Mouse (Mus musculus) layer of hippocampus, postnatal 25 days (tissue): ENCODE data around the gene Ube2r2. TPM values are rescaled to one million over a fixed set of nuclear protein-coding genes. Genes with fewer than 3 reads are reported as not detected.
A peak's percentile ranks its signal among the peaks of the same experiment; 100 is the strongest.

Experiments used
- DNase-seq, 2 experiments: peaks; one replicate each; pipeline ENCODE4 v3.0.0; 2022; ENCODE audit warnings: mixed read lengths in 2 of 2, low spot score in 1 of 2; ENCODE audit errors: extremely low spot score in 1 of 2
- total RNA-seq, 2 experiments: library from RNA; stranded (reverse); gene quantifications; 2 replicates each; pipeline ENCODE4 v1.2.3; 2021

Ube2r2 gene
- 10 to 100 TPM; 76.4 to 77.5 TPM for total RNA-seq

DNA sequence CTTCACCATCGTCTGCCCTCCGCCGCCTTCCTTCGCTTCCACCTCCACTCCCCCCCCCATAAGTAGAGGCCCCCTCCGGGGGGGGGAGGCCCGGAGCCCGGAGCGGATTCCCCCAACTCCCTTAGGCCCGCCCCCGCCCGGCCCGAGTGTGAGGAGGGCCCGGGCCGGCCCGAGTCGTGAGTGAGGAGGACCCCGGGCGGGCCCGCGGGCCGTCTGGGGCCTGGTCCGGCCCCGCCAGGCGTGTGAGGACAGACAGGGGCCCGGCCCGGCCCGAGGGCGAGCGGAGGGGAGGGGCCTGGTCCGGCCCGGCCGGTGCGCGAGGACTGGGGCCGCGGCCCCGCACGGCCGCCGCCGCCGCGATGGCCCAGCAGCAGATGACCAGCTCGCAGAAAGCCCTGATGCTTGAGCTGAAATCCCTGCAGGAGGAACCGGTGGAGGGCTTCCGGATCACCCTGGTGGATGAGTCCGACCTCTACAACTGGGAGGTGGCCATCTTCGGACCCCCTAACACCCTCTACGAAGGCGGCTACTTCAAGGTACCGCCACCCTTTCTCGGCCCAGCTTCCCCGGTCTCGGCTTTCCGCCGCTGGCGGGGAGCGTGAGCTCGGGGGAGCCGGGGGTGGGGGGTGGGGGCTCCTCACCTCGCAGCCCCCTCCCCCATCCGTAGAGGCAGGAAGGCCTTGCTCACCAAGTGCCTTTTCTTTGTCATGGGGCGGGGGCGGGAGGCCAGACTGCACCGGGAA is at the start of gene Ube2r2:
Gene Ube2r2, plus strand, starts transcription at position 33 of the 743 bp plus-strand sequence.
- DNase-seq = peak; percentile 15 to 33

- DNase-seq = no peak
Measured at GRCm38 (mm10) chr4:41086947-41087346, 48.6 kb upstream of the Ube2r2 start.

DNA sequence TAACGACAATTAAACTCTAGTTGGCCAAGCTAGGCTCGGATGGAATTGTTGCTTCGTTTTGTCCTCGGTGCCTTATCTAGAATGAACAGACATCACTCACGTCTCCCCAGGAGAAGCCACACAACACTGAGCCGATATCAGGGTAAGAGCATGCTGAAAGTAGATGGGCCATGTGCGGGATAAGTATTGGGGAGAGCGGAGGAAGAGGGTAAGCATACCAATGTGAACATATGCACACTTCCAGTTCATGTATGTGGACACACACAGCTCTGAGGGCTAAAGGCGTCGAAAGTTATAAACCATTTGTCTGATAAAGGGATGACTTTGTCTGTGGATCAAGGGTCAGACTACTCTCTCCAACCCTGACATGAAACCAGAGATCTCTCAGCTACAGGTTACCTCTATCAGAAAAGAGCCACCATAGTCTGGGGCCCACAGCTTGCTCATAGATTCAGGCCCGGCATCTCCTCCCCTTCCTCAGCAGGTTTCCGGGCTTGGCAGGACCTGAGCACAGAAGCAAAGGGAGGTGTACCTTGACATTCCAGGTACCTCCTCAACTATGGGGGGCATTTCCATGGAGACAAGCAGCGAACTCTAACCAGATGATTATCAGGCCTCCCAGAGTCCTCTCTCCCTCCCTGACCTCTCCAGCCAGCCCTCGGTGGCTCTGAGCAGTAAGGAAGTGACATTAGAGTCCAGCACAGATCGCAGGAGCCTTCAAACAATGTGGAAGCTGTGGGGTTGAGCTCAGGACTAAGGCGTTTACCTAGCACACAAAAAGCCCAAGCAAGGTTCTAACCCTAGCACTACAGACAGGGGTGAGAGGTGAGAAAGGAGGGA is 47.9 kb upstream of the Ube2r2 start:
- DNase-seq = no peak

DNA sequence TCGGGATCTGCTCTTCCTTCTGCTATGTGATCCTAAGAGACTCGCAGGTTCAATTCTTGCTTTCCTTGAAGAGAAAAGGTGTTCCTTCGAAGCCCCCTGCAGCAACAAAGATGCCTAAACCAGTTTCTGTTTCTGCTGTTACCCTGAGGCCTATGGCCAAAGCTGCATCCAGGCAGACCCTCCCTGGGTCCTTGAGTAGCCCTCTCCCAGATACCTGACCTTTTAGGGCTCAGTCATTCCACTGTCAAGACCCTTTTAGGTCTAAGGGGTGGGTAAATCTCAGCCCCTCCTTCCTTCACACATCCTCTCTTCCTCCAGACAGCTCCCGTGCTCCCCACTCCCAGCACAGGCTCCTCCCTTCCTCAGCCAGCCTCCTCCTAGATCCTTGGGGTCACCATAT is 46.4 kb upstream of the Ube2r2 start:
- no peak for DNase-seq

- DNase-seq = no peak
Measured at GRCm38 (mm10) chr4:41089705-41090104, 45.8 kb upstream of the Ube2r2 start.

DNA sequence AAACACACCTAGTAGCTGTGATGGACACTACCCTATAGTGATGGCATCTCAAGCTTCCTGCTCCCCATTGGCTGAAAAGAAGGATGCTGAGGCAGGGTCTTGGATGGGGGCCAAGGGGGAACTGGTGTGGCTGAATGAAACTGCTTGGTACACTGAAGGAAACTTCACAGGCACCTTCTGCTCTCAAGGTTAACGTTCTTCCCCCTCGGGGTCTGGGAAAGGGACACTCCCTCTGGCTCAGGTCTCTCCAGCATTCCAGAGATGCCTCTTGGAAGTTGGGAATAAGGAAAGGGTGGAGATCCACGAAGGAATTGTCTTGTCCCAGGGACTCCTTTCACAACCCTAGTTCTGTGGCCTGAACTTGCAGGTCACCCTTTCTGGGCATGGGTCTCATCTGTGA is 44.2 kb upstream of the Ube2r2 start:
- DNase-seq = no peak

GRCm38 (mm10) chr4:41092958-41093357 is 42.6 kb upstream of the Ube2r2 start:
- DNase-seq = no peak

DNA sequence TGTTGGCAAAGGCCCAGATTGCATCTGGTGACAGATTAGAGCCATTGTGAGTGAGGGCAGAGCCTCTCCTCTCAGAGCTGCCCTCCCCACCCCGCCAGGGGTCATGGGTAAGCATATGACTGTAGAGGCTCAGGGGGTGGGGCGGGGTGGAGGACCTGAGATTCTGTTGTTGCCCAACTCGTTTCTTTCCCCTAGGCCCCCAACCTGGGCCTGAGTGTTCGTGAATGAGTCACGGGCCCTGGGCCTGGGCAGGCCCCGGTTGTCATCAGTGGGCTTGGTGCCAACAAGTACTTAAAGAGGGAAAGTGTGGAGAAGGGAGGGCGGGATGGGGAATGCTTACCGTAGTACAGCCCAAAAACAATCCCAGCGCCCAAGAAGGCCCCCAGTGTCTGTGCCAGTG is 41.2 kb upstream of the Ube2r2 start:
- no peak for DNase-seq

DNA sequence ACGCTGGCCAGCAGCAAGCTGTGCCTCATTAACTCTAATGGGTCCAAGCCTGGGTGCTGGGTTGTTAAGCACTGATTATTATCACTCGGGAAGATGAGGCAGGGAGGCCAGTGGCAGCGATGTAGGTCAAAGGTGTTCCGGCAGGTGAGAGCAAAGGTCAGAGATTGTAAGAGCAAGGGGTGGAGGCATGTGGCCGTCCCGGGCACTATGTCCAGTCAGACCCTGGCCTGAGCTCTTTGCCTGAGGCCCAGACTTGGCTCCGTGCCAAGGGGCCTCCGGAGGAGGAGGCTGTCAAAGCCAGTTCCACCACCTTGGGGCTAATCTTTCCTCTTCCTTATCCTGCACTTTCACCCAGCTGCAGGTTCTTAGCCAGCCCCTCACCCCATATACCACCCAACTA is 39.4 kb upstream of the Ube2r2 start:
- no peak for DNase-seq

DNA sequence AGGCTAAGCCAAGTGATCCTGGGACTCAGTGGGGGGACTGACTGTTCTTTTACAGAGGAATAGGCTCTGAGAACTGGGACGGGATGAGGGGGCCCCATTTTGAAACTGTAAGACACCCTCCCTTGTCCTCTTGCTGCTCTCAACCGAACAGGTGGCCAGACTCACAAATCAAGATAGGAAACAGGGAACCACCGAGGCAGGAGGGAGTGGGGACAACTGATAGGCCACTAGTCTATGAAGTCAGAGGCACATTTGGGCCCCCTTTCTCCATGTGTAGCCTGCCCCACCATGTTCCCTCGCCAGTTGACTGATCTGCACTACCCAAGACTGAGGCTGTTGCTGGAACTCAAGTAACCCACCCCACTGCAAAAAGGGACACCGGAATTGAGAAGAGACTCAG is 38.7 kb upstream of the Ube2r2 start:
- no peak for DNase-seq

GRCm38 (mm10) chr4:41097381-41097780 is 38.2 kb upstream of the Ube2r2 start:
- no peak for DNase-seq

GRCm38 (mm10) chr4:41097871-41098576 is 37.5 kb upstream of the Ube2r2 start, which contains the start of gene Aqp3:
Gene Aqp3, minus strand, starts transcription at chr4:41098183.
- no peak for DNase-seq

GRCm38 (mm10) chr4:41098577-41098951 is 37.0 kb upstream of the Ube2r2 start:
- no peak for DNase-seq

- DNase-seq = no peak
Measured at GRCm38 (mm10) chr4:41100986-41101385, 34.6 kb upstream of the Ube2r2 start.

DNA sequence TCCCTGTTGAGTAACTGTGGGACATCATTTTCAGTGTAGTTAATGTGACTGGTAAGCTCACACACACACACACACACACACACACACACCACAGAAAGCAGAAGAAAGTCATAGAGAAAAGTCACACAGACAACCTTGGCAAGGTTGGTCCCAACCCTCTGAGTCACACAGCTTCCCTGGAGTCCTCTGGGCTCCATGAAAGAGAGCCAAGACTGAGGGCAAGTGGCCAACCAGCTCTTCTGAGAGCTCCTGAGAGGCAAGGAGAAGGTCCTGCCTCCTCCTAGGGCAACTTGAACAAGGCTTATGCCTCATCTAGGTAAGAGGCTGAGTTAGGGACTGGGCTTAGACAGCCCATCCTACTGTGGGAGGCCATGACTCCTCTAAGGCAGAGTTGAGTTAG is 32.6 kb upstream of the Ube2r2 start:
- DNase-seq = no peak

DNA sequence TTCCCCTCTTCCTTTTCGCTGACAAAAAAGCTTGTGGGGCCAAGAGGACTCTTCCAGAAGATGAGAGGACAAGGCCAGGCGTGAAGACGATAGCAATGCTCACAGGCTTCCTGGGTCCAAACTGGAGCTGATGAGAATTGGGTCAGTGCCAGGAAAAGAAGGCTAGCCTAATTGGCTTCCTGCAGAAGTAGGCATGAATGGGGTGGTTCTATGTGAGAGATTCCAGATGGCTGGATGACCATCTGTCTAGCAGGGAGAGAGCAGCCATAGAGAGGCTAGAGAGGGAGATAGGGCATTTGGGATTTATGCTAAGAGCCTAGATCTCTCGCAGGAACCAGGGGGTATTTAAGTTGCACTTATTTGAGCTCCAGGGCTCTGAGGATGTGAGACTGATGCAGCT is 28.1 kb upstream of the Ube2r2 start:
- DNase-seq = no peak

DNA sequence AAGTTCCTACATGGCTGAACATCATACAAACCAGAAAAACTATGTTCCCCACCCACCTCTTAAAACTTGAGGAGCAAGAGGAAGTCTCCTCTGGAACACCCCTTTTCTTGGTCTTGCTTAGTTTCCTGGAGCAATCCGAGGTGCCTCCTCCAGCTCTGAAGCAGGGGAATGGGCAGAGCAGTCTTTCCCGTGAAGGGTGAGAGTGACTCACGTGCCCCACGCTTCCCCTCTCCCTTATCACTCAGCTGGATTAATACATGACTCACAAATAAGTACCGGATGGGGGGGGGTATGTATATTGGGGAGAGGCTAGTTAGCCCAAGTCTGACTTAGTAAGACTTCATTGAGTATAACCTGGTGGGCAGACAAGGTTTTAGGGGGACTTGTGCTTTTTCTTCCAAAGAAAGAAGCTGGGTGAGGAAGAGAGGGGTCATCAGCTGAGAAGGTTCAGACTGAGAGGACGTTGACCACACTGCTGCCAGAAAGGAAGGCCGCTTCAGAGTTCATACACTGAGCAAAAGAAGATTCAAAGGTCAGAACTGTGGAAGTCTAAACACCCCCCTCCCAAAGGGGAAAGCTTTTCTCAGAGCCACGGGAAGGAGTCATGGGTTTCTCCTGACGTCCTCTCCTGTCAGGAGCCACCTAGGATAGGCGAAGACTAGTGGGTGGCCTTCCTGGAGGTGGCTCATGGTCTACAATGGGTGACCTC is 26.7 kb upstream of the Ube2r2 start:
- DNase-seq = no peak

- DNase-seq = no peak
Measured at GRCm38 (mm10) chr4:41114358-41115070, 21.0 kb upstream of the Ube2r2 start.

GRCm38 (mm10) chr4:41115074-41115473 is 20.5 kb upstream of the Ube2r2 start:
- DNase-seq = no peak

DNA sequence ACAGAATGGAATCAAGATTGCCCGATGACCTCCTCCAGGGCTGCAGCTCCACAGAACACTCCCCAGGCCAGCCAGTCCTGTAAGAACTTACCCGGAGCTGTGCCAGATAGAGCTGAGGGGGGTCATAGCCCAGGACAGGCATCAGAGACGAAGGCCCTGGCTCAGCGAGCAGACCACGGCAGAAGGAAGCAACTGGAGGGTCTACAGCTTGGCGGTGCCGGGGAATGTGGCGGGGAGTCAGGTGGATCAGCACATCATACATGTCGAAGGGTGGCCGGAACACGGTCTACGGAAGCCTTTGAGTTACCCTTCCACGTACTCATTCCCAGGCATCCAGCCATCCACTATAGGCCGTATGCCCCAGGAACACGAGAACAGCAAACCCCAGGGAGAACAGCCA is 19.8 kb upstream of the Ube2r2 start:
- DNase-seq = no peak
